Mouse (Mus musculus): ENCODE measurements around the gene Fam131c. TPM values are rescaled to one million over a fixed set of nuclear protein-coding genes. Genes with fewer than 3 reads are reported as not detected.

Gene Fam131c
- polyA plus RNA-seq, 1 experiment from 2014 or later: 3.0 TPM

DNA sequence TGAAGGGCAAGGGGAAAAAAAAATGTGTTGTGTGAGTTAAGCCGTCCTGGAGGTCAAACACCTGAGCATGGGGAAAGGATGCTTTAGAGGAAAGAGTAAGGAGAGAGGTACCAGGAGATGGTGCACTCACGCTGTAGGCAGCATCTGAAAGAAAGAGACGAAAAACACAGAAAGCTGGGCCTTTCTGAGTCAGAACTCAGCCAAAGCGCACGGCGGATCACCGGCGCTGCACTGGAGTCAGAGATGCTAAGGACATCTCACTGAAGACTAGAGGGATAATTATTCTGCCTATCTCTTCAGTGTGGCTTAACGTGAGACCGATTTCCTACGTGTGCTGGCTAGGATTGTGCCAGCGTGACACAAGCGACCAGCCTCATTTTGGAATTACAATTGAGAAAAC, 59.9 kb downstream of the Fam131c start:
- Histone ChIP-seq H3K27me3 (ENCODE audit: insufficient read depth, low read length) (no peaks in the 10 kb centered on the region), H3K9ac (replicated peaks; ENCODE audit: low read length) (no peak overlapping the region), H3K4me2 (replicated peaks; ENCODE audit: low read depth, low read length) (no peak overlapping the region), H3K4me3 (ENCODE audit: low read length) (no peak overlapping the region), H3K9me3 (ENCODE audit: low read length) (no peaks in the 10 kb centered on the region), H3K36me3 (ENCODE audit: insufficient read depth, low read length) (no peaks in the 10 kb centered on the region), H3K27ac (ENCODE audit: low read length) (no peak overlapping the region), H3K4me1 (ENCODE audit: insufficient read depth, low read length) (peaks cover 19% of the 10 kb centered on the region)
- WGBS: 85% methylated on average over 13 of the region's 13 CpGs
- no peak for ATAC-seq (ENCODE audit: low FRiP score, low TSS enrichment)

DNA sequence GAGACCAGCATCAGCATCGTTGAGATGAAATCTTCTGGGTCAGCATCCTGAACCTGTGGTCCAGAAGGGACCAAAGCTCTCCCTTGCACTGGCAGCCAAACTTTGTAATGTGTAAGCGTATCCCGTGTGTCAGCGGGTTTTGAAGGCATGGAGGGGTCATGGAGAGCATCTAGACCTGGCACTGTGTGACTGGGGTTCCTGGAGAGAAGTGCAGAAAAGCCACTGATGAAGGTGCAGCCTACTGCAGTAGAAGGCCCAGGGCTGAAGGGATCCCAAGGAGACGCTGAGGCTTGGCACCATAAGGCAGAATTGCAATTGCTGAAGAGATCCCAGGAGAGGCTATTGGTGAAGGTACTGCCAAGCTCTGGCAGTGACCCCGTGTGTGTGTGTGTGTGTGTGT, 61.4 kb downstream of the Fam131c start:
- H3K4me3 ChIP-seq (ENCODE audit: low read length): no peak overlapping the region
- H3K36me3 ChIP-seq (ENCODE audit: insufficient read depth, low read length): no peaks in the 10 kb centered on the region
- H3K4me2 ChIP-seq (replicated peaks; ENCODE audit: low read depth, low read length): no peak overlapping the region
- WGBS: 81% methylated on average over 6 of the region's 6 CpGs
- no peak overlapping the region for H3K9ac ChIP-seq (replicated peaks; ENCODE audit: low read length)
- no peak for ATAC-seq (ENCODE audit: low FRiP score, low TSS enrichment)
- no peaks in the 10 kb centered on the region for H3K27me3 ChIP-seq (ENCODE audit: insufficient read depth, low read length)
- no peaks in the 10 kb centered on the region for H3K9me3 ChIP-seq (ENCODE audit: low read length)
- peaks cover 19% of the 10 kb centered on the region for H3K4me1 ChIP-seq (ENCODE audit: insufficient read depth, low read length)
- H3K27ac ChIP-seq (ENCODE audit: low read length): no peak overlapping the region

DNA sequence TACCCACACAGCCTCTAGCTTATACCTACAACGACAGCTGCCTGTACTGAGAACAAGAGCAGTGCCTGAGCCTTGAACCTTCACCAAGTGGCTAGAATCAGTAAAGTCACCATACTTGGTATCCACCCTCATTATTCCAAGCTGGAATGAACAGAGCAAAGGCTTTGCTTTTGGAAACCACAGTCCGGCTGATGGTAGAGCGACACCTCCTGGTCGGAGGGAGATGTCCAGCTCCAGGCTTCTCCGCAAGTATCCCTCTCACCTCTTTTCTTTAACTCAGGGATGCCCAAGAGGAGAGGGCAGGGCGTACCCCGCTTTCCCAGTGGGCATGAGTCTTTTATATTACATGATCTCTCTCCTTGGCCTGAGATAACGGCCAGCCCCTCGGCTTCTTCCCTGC, 61.8 kb downstream of the Fam131c start:
- Histone ChIP-seq H3K36me3 (ENCODE audit: insufficient read depth, low read length) (no peaks in the 10 kb centered on the region), H3K4me3 (ENCODE audit: low read length) (no peak overlapping the region), H3K4me1 (ENCODE audit: insufficient read depth, low read length) (peaks cover 19% of the 10 kb centered on the region), H3K9me3 (ENCODE audit: low read length) (no peaks in the 10 kb centered on the region), H3K9ac (replicated peaks; ENCODE audit: low read length) (no peak overlapping the region), H3K27ac (ENCODE audit: low read length) (no peak overlapping the region), H3K4me2 (replicated peaks; ENCODE audit: low read depth, low read length) (no peak overlapping the region), H3K27me3 (ENCODE audit: insufficient read depth, low read length) (no peaks in the 10 kb centered on the region)
- ATAC-seq (ENCODE audit: low FRiP score, low TSS enrichment): no peak
- 52% methylated on average over 9 of the region's 9 CpGs for WGBS

DNA sequence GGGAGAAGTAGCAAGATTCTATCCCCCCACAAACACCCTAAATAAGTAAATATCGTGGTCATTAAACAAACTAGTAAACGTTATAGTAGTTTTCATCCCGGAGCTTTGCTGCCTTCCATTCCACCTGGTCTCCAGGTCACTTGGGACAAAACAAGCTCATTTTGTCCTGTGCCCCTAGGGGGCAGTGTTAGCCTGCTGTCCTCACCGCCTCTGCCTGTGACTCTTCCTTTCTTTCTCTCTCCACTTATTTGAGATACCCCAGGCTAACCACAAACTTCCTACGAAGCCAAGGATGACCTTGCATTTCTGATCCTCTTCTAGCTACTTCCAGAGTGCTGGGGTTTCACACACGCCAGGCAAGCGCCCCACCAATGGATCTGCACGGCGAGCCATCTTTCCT, 63.0 kb downstream of the Fam131c start:
- no peak overlapping the region for H3K27ac ChIP-seq (ENCODE audit: low read length)
- H3K4me2 ChIP-seq (replicated peaks; ENCODE audit: low read depth, low read length): no peak overlapping the region
- H3K27me3 ChIP-seq (ENCODE audit: insufficient read depth, low read length): no peaks in the 10 kb centered on the region
- no peak overlapping the region for H3K9ac ChIP-seq (replicated peaks; ENCODE audit: low read length)
- H3K36me3 ChIP-seq (ENCODE audit: insufficient read depth, low read length): no peaks in the 10 kb centered on the region
- H3K4me3 ChIP-seq (ENCODE audit: low read length): no peak overlapping the region
- WGBS: 40% methylated on average over 9 of the region's 9 CpGs
- no peak for ATAC-seq (ENCODE audit: low FRiP score, low TSS enrichment)
- H3K9me3 ChIP-seq (ENCODE audit: low read length): no peaks in the 10 kb centered on the region
- H3K4me1 ChIP-seq (ENCODE audit: insufficient read depth, low read length): peaks cover 10% of the 10 kb centered on the region; the same call in 1 of the 2 replicates

DNA sequence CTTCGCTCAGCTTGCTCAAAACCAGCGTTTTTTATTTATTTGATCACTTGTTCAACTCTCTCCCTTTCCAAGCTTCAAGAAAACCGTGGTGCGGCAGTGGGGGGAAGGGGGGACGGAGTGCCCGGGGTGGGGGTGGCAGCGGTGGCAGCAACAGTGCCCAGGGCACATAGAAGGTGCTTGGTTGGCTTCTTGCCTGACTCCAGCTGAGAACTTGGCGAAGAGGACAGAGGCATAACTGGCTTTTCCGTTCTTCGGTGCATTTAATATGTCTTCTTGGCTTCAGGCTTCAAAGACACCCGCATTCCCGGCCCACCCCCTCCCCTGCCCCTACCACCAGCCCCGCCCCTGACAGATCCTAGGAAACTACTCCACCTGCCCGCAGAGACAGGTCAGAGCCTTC, 64.6 kb downstream of the Fam131c start:
- H3K4me3 ChIP-seq (ENCODE audit: low read length): no peak overlapping the region
- no peaks in the 10 kb centered on the region for H3K36me3 ChIP-seq (ENCODE audit: insufficient read depth, low read length)
- no peak overlapping the region for H3K4me2 ChIP-seq (replicated peaks; ENCODE audit: low read depth, low read length)
- no peaks in the 10 kb centered on the region for H3K4me1 ChIP-seq (ENCODE audit: insufficient read depth, low read length)
- no peak for ATAC-seq (ENCODE audit: low FRiP score, low TSS enrichment)
- H3K27me3 ChIP-seq (ENCODE audit: insufficient read depth, low read length): no peaks in the 10 kb centered on the region
- H3K9me3 ChIP-seq (ENCODE audit: low read length): no peaks in the 10 kb centered on the region
- WGBS: 54% methylated on average over 13 of the region's 14 CpGs
- H3K9ac ChIP-seq (replicated peaks; ENCODE audit: low read length): no peak overlapping the region
- no peak overlapping the region for H3K27ac ChIP-seq (ENCODE audit: low read length)

DNA sequence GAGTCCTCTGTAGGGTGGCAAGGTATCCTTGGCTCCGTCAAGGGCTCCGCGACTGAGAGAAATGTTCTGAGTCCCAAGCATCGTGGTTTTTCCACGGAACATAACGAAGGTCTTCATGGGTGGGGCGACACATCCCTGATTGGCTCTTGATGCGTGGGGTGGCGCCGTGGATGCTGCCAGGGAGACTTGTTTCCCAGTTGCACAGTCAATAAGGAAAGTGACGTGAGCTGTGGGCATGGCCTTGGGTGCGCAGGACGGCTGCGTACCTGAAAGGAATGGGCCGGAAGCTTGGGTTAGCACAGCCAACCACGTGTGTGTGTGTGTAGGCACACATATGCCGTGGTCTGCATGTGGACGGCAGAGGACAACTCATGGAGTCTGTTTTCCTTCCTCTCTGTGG, 65.2 kb downstream of the Fam131c start:
- Histone ChIP-seq H3K27ac (ENCODE audit: low read length) (no peak overlapping the region), H3K9me3 (ENCODE audit: low read length) (no peaks in the 10 kb centered on the region), H3K36me3 (ENCODE audit: insufficient read depth, low read length) (no peaks in the 10 kb centered on the region), H3K4me3 (ENCODE audit: low read length) (no peak overlapping the region), H3K4me1 (ENCODE audit: insufficient read depth, low read length) (no peaks in the 10 kb centered on the region), H3K27me3 (ENCODE audit: insufficient read depth, low read length) (no peaks in the 10 kb centered on the region), H3K9ac (replicated peaks; ENCODE audit: low read length) (no peak overlapping the region), H3K4me2 (replicated peaks; ENCODE audit: low read depth, low read length) (no peak overlapping the region)
- WGBS: 81% methylated on average over 18 of the region's 18 CpGs
- no peak for ATAC-seq (ENCODE audit: low FRiP score, low TSS enrichment)

Small RNA genes within 50 kb of the gene (microRNA-seq; reads per million reads assigned to microRNA genes)
- not detected for gene Gm25690

Other genes with a start within 250 kb of the Fam131c start
- gene Szrd1, start 228.4 kb upstream of the Fam131c start, polyA plus RNA-seq (2015; fragmentation: Nextera tagmentation; extraction: Ambion mirVana): 50.8 and 51.3 TPM in 2 replicates
- 21.1 and 21.9 TPM in 2 replicates for gene Fbxo42, start 220.3 kb upstream of the Fam131c start, polyA plus RNA-seq (2015; fragmentation: Nextera tagmentation; extraction: Ambion mirVana)
- 8.1 and 9.2 TPM in 2 replicates for gene Rsg1, start 154.3 kb upstream of the Fam131c start, polyA plus RNA-seq (2015; fragmentation: Nextera tagmentation; extraction: Ambion mirVana)
- gene Arhgef19, start 128.7 kb upstream of the Fam131c start, polyA plus RNA-seq (2015; fragmentation: Nextera tagmentation; extraction: Ambion mirVana): 9.6 and 11.2 TPM in 2 replicates
- gene Epha2, start 67.0 kb upstream of the Fam131c start, polyA plus RNA-seq (2015; fragmentation: Nextera tagmentation; extraction: Ambion mirVana): 8.3 and 8.6 TPM in 2 replicates
- 14.7 and 17.8 TPM in 2 replicates for gene Clcnka, start 30.5 kb downstream of the Fam131c start, polyA plus RNA-seq (2015; fragmentation: Nextera tagmentation; extraction: Ambion mirVana)
- 34.2 and 48.4 TPM in 2 replicates for gene Clcnkb, start 47.8 kb downstream of the Fam131c start, polyA plus RNA-seq (2015; fragmentation: Nextera tagmentation; extraction: Ambion mirVana)
- gene Hspb7, start 52.6 kb downstream of the Fam131c start, polyA plus RNA-seq (2015; fragmentation: Nextera tagmentation; extraction: Ambion mirVana): 0.58 and 0.80 TPM in 2 replicates
- not detected in 2 replicates for gene Srarp, start 67.9 kb downstream of the Fam131c start, polyA plus RNA-seq (2015; fragmentation: Nextera tagmentation; extraction: Ambion mirVana)
- gene Zbtb17, start 76.4 kb downstream of the Fam131c start, polyA plus RNA-seq (2015; fragmentation: Nextera tagmentation; extraction: Ambion mirVana): 41.7 and 43.1 TPM in 2 replicates
- gene Spen, start 170.4 kb downstream of the Fam131c start, polyA plus RNA-seq (2015; fragmentation: Nextera tagmentation; extraction: Ambion mirVana): 9.3 and 10.5 TPM in 2 replicates
- 76.4 and 85.2 TPM in 2 replicates for gene Fblim1, start 237.9 kb downstream of the Fam131c start, polyA plus RNA-seq (2015; fragmentation: Nextera tagmentation; extraction: Ambion mirVana)

Measured in kidney, embryonic 16.5 days (tissue).